Mouse (Mus musculus) kidney, postnatal 0 days (tissue): ENCODE measurements around the gene Trnp1. TPM values are rescaled to one million over a fixed set of nuclear protein-coding genes. Genes with fewer than 3 reads are reported as not detected.

ENCODE experiments used
- ATAC-seq: fragments of 200-750 bp; cut with Nextera tagmentation; replicated peaks from 2 replicates; pipeline ENCODE4 v1.8.0; 2017; ENCODE audit warnings: low read depth, moderate number of reproducible peaks, moderate TSS enrichment, moderate library complexity; ENCODE audit not compliant: low FRiP score
- DNase-seq: peaks from one replicate; pipeline ENCODE4 v3.0.0-alpha.2; 2016; ENCODE audit warnings: low spot score
- H3K27ac ChIP-seq: fragments of 300-500 bp; sonication (generic); 2 replicates; pipeline ENCODE4 v1.5.1; 2014; ENCODE audit warnings: mild to moderate bottlenecking
- H3K27me3 ChIP-seq: fragments of 300-500 bp; sonication (generic); 2 replicates; pipeline ENCODE4 v1.6.1; 2014; ENCODE audit warnings: low read length, mixed read lengths; ENCODE audit not compliant: insufficient read depth
- H3K36me3 ChIP-seq: fragments of 300-500 bp; sonication (generic); 2 replicates; pipeline ENCODE4 v1.6.1; 2014; ENCODE audit warnings: low read length, mixed read lengths; ENCODE audit not compliant: insufficient read depth
- H3K4me1 ChIP-seq: fragments of 300-500 bp; sonication (generic); replicated peaks from 2 replicates; pipeline ENCODE4 v1.6.1; 2014; ENCODE audit warnings: antibody characterized with exemption, low read length, mixed read lengths; ENCODE audit not compliant: insufficient read depth
- H3K4me2 ChIP-seq: fragments of 300-500 bp; sonication (generic); 2 replicates; pipeline ENCODE4 v1.6.1; 2014; ENCODE audit warnings: mild to moderate bottlenecking, low read length, moderate library complexity, mixed read lengths
- H3K4me3 ChIP-seq: fragments of 300-500 bp; sonication (generic); replicated peaks from 2 replicates; pipeline ENCODE4 v1.5.1; 2014; ENCODE audit warnings: low read depth, low read length
- H3K9ac ChIP-seq: fragments of 300-500 bp; sonication (generic); 2 replicates; pipeline ENCODE4 v1.6.1; 2014; ENCODE audit warnings: low read depth, low read length
- H3K9me3 ChIP-seq: fragments of 300-500 bp; sonication (generic); replicated peaks from 2 replicates; pipeline ENCODE4 v1.6.1; 2016; ENCODE audit warnings: low read length, inconsistent platforms, mixed read lengths
- CTCF ChIP-seq: IDR thresholded peaks from 2 replicates; pipeline ENCODE4 v1.5.1; 2016; ENCODE audit warnings: antibody characterized with exemption, low read depth, mild to moderate bottlenecking, moderate library complexity
- WGBS: fragments of 180-500 bp; shearing (Covaris S2); extraction: QIAGEN DNeasy Blood & Tissue Kit; methylation state at CpG from one replicate; pipeline ENCODE4 v1.1.7; 2014; 5-methylcytosine and 5-hydroxymethylcytosine counted together
- polyA plus RNA-seq: library from polyadenylated mRNA; unstranded; fragments of >200 nt; fragmentation: Nextera tagmentation; extraction: Ambion mirVana; gene quantifications from 2 replicates; pipeline ENCODE4 v1.2.1, GENCODE M21; 2015

Gene Trnp1
- polyA plus RNA-seq, 1 experiment from 2014 or later: 1.5 TPM

DNA sequence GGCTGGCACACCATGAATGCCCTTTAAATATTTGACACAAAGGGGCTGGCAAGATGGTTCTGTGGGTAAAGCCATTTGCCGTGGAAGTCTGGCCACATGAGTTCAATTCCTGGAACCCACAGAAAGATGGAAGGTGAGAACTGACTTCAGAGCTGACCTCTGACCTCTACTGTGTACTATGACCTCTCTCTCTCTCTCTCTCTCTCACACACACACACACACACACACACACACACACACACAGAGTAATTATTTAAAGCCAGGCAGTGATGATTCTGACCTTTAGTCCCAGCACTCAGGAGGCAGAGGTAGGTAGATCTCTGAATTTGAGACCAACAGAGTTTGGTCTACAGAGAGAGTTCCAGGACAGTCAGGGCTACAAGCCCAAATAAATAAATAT, 38.3 kb downstream of the Trnp1 start:
- Histone ChIP-seq H3K9me3 (no peaks in the 10 kb centered on the region), H3K9ac (no peak overlapping the region), H3K27ac (no peak overlapping the region), H3K36me3 (no peaks in the 10 kb centered on the region), H3K27me3 (no peaks in the 10 kb centered on the region), H3K4me1 (no peaks in the 10 kb centered on the region; the same call in 1 of the 2 replicates), H3K4me2 (no peak overlapping the region), H3K4me3 (no peak overlapping the region)
- ATAC-seq (no peak), DNase-seq (no peak)
- no peak for TF ChIP-seq CTCF
- WGBS: 71% methylated on average over 1 of the region's 1 CpGs

GRCm38 (mm10) chr4:133458044-133458443, 40.3 kb downstream of the Trnp1 start:
- 51% methylated on average over 3 of the region's 3 CpGs for WGBS
- no peak for TF ChIP-seq CTCF
- no peak overlapping the region for H3K4me2 ChIP-seq
- ATAC-seq: no peak
- H3K9ac ChIP-seq: no peak overlapping the region
- H3K27ac ChIP-seq: no peak overlapping the region
- H3K4me3 ChIP-seq: no peak overlapping the region
- no peaks in the 10 kb centered on the region; the same call in 1 of the 2 replicates for H3K4me1 ChIP-seq
- DNase-seq: no peak
- no peaks in the 10 kb centered on the region for H3K9me3 ChIP-seq
- no peaks in the 10 kb centered on the region for H3K27me3 ChIP-seq
- no peaks in the 10 kb centered on the region for H3K36me3 ChIP-seq

- H3K4me2 ChIP-seq: no peak overlapping the region
- H3K27me3 ChIP-seq: no peaks in the 10 kb centered on the region
- DNase-seq (no peak), ATAC-seq (no peak)
- H3K4me3 ChIP-seq: no peak overlapping the region
- H3K27ac ChIP-seq: no peak overlapping the region
- no peaks in the 10 kb centered on the region for H3K4me1 ChIP-seq
- no peaks in the 10 kb centered on the region for H3K9me3 ChIP-seq
- H3K36me3 ChIP-seq: no peaks in the 10 kb centered on the region
- no peak overlapping the region for H3K9ac ChIP-seq
- TF ChIP-seq CTCF: no peak
- WGBS: 68% methylated on average over 7 of the region's 7 CpGs
Measured at GRCm38 (mm10) chr4:133452433-133452832, 45.9 kb downstream of the Trnp1 start.

- Histone ChIP-seq H3K27ac (no peak overlapping the region), H3K27me3 (no peaks in the 10 kb centered on the region), H3K4me3 (no peak overlapping the region), H3K9me3 (no peaks in the 10 kb centered on the region), H3K36me3 (no peaks in the 10 kb centered on the region), H3K4me1 (no peaks in the 10 kb centered on the region), H3K9ac (no peak overlapping the region), H3K4me2 (no peak overlapping the region)
- 7% methylated on average over 10 of the region's 10 CpGs for WGBS
- DNase-seq (peak; percentile 92), ATAC-seq (no peak)
- peak; percentile 96 for TF ChIP-seq CTCF
Measured at GRCm38 (mm10) chr4:133451536-133451935, 46.8 kb downstream of the Trnp1 start.

DNA sequence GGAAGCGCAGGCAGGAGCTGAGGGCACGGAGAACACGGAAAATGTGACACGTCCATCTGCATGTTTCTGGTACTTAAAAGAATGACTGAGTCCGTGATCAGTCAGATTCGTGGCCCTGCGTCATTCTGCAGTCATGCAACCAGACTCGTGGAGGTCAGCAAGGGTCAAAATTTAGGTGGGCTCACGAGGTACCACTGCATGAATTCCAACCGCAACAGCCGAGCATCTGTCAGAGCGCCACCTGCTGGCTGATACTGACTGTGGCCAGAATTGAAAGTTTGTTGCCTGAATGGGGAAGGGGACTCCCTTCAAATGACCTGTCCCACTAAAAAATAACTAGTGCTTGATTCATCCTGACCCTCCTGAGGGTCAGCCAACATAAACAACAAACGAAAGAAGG, 48.6 kb downstream of the Trnp1 start:
- WGBS: 17% methylated on average over 13 of the region's 13 CpGs
- TF ChIP-seq CTCF: peak; percentile 87

DNA sequence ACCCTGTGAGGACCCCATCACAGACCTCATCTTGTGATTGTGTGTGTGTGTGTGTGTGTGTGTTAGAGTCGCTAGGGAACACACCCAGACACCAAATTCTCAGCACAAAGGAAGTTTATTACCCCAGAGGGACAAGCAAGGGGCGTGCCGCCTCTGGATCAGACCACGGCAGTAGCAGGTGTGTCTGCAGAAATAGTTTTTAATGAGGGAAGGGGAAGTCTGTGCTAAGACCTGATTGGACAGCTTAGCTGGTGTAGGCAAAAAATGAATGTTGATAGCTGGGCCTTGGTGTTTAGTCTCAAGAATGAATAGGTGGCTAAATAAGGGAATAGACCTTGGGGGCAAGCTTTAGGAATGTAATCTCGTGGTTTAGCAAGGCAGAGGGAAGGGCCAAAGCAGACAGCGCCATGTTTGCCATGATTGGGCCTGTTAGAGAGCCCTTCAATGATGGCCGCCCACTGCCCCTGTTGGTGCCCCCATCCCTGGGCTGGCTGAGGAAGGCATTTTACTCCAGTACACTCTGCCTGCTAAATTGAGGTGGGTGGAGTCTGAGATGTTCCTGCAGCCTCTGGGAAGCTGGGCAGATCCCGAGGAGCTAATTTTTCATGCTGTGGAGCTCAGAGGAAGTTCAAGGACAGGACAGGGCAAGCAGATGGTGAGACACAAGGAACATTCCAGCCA, 49.5 kb downstream of the Trnp1 start:
- ATAC-seq: no peak
- no peak for DNase-seq
- Histone ChIP-seq H3K4me2 (no peak overlapping the region), H3K36me3 (no peaks in the 10 kb centered on the region), H3K27me3 (no peaks in the 10 kb centered on the region), H3K9me3 (no peaks in the 10 kb centered on the region), H3K27ac (no peak overlapping the region), H3K9ac (no peak overlapping the region), H3K4me3 (no peak overlapping the region), H3K4me1 (no peaks in the 10 kb centered on the region)
- WGBS: 66% methylated on average over 8 of the region's 8 CpGs
- no peak for TF ChIP-seq CTCF

More for the DNA sequence above, 48.6 kb downstream of the Trnp1 start:
- Histone ChIP-seq H3K4me1 (no peaks in the 10 kb centered on the region), H3K9me3 (no peaks in the 10 kb centered on the region), H3K27me3 (no peaks in the 10 kb centered on the region), H3K27ac (no peak overlapping the region), H3K36me3 (no peaks in the 10 kb centered on the region), H3K4me2 (no peak overlapping the region), H3K4me3 (no peak overlapping the region), H3K9ac (no peak overlapping the region)
- DNase-seq: peak; percentile 58
- ATAC-seq: no peak

GRCm38 (mm10) chr4:133447967-133448366, 50.4 kb downstream of the Trnp1 start:
- no peaks in the 10 kb centered on the region for H3K9me3 ChIP-seq
- H3K4me2 ChIP-seq: no peak overlapping the region
- no peak overlapping the region for H3K27ac ChIP-seq
- DNase-seq (no peak), ATAC-seq (no peak)
- no peak overlapping the region for H3K9ac ChIP-seq
- H3K4me1 ChIP-seq: no peaks in the 10 kb centered on the region
- no peak overlapping the region for H3K4me3 ChIP-seq
- H3K27me3 ChIP-seq: no peaks in the 10 kb centered on the region
- no peaks in the 10 kb centered on the region for H3K36me3 ChIP-seq
- no peak for TF ChIP-seq CTCF
- 83% methylated on average over 11 of the region's 11 CpGs for WGBS
